Mouse (Mus musculus): ENCODE results near the gene Ccdc149. TPM values are rescaled to one million over a fixed set of nuclear protein-coding genes. Genes with fewer than 3 reads are reported as not detected.

Gene Ccdc149
- polyA plus RNA-seq, 1 experiment = 1.9 TPM

GRCm38 (mm10) chr5:52332120-52332519 lies 139.2 kb downstream of the Ccdc149 start:
- 55% methylated on average over 8 of the region's 8 CpGs for WGBS
- Histone ChIP-seq H3K4me1 (ENCODE audit: control insufficient read depth, insufficient read depth, insufficient read length, low read length) (no peaks in the 10 kb centered on the region), H3K27me3 (ENCODE audit: control insufficient read depth, insufficient read depth, low read length) (no peaks in the 10 kb centered on the region), H3K36me3 (ENCODE audit: control insufficient read depth, insufficient read depth, low read length) (no peaks in the 10 kb centered on the region), H3K27ac (ENCODE audit: insufficient read depth, low read depth, low read length) (no peak overlapping the region), H3K4me3 (ENCODE audit: low read depth, low read length) (no peak overlapping the region)
- TF ChIP-seq POLR2A (IDR thresholded peaks at IDR 0.05; ENCODE audit: low read depth, low read length) (no peak), CTCF (IDR thresholded peaks at IDR 0.05; ENCODE audit: extremely low read depth, insufficient read length, insufficient replicate concordance, low read depth, low read length) (no peak)

Other genes starting within 250 kb of the Ccdc149 start
- 17.7 and 19.6 TPM in 2 replicates for gene Sod3, start 107.7 kb downstream of the Ccdc149 start, polyA plus RNA-seq (2012; rRNA removed)
- 0.47 and 0.86 TPM in 2 replicates for gene Lgi2, start 94.9 kb upstream of the Ccdc149 start, polyA plus RNA-seq (2012; rRNA removed)
- gene Sepsecs, start 198.2 kb upstream of the Ccdc149 start, polyA plus RNA-seq (2012; rRNA removed) = 1.9 and 4.1 TPM in 2 replicates

All from small intestine, adult 2 months (tissue).